Mouse (Mus musculus): ENCODE data around the gene Pax5.

Gene Pax5

GRCm38 (mm10) chr4:44710701-44711097 is 412 bp upstream of the Pax5 start:
- ChIA-PET CTCF (no interaction called here), POLR2A (interaction anchor here in 1 of 4 experiments (0.7 to 4.5 kb wide), 4 partner anchors 8 to 45 kb away, joined by 3 to 20 read pairs (median 10); partner anchors contain the start of gene Zcchc7)

- CTCF ChIA-PET: interaction anchor here in 1 of 4 experiments (0.6 kb wide), 1 partner anchor 145 kb away, joined by 3 read pairs; no protein-coding TSS in a partner anchor
- POLR2A ChIA-PET: no interaction called here
These were observed 1.1 kb downstream of the Pax5 start for GRCm38 (mm10) chr4:44709091-44709695.

- POLR2A ChIA-PET: interaction anchor here in 1 of 4 experiments (1.0 kb wide), 1 partner anchor 48 kb away, joined by 5 read pairs; the partner anchor contains the start of gene Zcchc7
- CTCF ChIA-PET: interaction anchor here in 1 of 4 experiments (0.6 kb wide), 1 partner anchor 50 kb away, joined by 4 read pairs; no protein-coding TSS in a partner anchor
These were observed 2.0 kb downstream of the Pax5 start for GRCm38 (mm10) chr4:44708311-44708710.

GRCm38 (mm10) chr4:44706865-44707264 is 3.4 kb downstream of the Pax5 start:
- CTCF ChIA-PET: no interaction called here
- POLR2A ChIA-PET: interaction anchor here in 2 of 4 experiments (1.3 to 2.9 kb wide), 2 partner anchors 49 kb away, joined by 3 to 9 read pairs; partner anchors contain the start of gene Zcchc7 (in 1 of the 2)

GRCm38 (mm10) chr4:44705967-44706366 is 4.3 kb downstream of the Pax5 start:
- ChIA-PET POLR2A (interaction anchor here in 2 of 4 experiments (0.5 to 2.9 kb wide), 3 partner anchors 50 to 451 kb away, joined by 3 to 9 read pairs (median 3); partner anchors contain the start of gene Zcchc7 (in 1 of the 2)), CTCF (no interaction called here)

GRCm38 (mm10) chr4:44705151-44705550 is 5.1 kb downstream of the Pax5 start:
- CTCF ChIA-PET: no interaction called here
- POLR2A ChIA-PET: interaction anchor here in 2 of 4 experiments (0.5 to 3.6 kb wide), 10 partner anchors 7 to 537 kb away, joined by 3 to 25 read pairs (median 4); partner anchors contain the start of genes Zcchc7 (in 2 of the 2) and Zbtb5 (in 1 of the 2)

- ChIA-PET POLR2A (interaction anchor here in 3 of 4 experiments (0.6 to 3.6 kb wide), 13 partner anchors 8 to 537 kb away, joined by 3 to 25 read pairs (median 4); partner anchors contain the start of genes Zbtb5 (in 2 of the 3) and Zcchc7 (in 2 of the 3)), CTCF (interaction anchor here in 3 of 4 experiments (0.5 to 1.6 kb wide), 6 partner anchors 9 to 1273 kb away, joined by 3 to 9 read pairs (median 3); no protein-coding TSS in a partner anchor)
These were observed 5.9 kb downstream of the Pax5 start for GRCm38 (mm10) chr4:44704369-44704745.

GRCm38 (mm10) chr4:44703686-44704368 is 6.5 kb downstream of the Pax5 start:
- ChIA-PET POLR2A (interaction anchor here in 3 of 4 experiments (0.6 to 3.6 kb wide), 15 partner anchors 8 to 1749 kb away, joined by 3 to 25 read pairs (median 5); partner anchors contain the start of genes Zbtb5 (in 2 of the 3), Zcchc7 (in 2 of the 3) and Pax5 (in 1 of the 3)), CTCF (interaction anchor here in 3 of 4 experiments (0.5 to 1.6 kb wide), 3 partner anchors 9 to 297 kb away, joined by 3 to 9 read pairs (median 5); no protein-coding TSS in a partner anchor)

- ChIA-PET POLR2A (interaction anchor here (0.6 to 3.6 kb wide), 10 partner anchors 9 to 1750 kb away, joined by 3 to 25 read pairs (median 6); partner anchors contain the start of genes Zcchc7 (in 2 of the 4), Pax5 (in 1 of the 4) and Zbtb5 (in 1 of the 4)), CTCF (interaction anchor here in 3 of 4 experiments (0.7 to 1.6 kb wide), 3 partner anchors 10 to 145 kb away, joined by 3 to 9 read pairs (median 5); no protein-coding TSS in a partner anchor)
These were observed 7.2 kb downstream of the Pax5 start for GRCm38 (mm10) chr4:44702891-44703685.

GRCm38 (mm10) chr4:44702011-44702527 is 8.2 kb downstream of the Pax5 start:
- ChIA-PET CTCF (no interaction called here), POLR2A (interaction anchor here in 3 of 4 experiments (1.3 to 3.6 kb wide), 6 partner anchors 10 to 54 kb away, joined by 4 to 25 read pairs (median 9); partner anchors contain the start of genes Zcchc7 (in 2 of the 3) and Pax5 (in 1 of the 3))

GRCm38 (mm10) chr4:44701513-44701912 is 8.8 kb downstream of the Pax5 start:
- ChIA-PET CTCF (interaction anchor here in 1 of 4 experiments (0.7 kb wide), 1 partner anchor 214 kb away, joined by 3 read pairs; no protein-coding TSS in a partner anchor), POLR2A (interaction anchor here in 1 of 4 experiments (1.3 to 2.9 kb wide), 2 partner anchors 11 to 55 kb away, joined by 4 to 20 read pairs; partner anchors contain the start of genes Pax5 and Zcchc7)

- ChIA-PET CTCF (interaction anchor here in 1 of 4 experiments (0.6 kb wide), 1 partner anchor 261 kb away, joined by 6 read pairs; no protein-coding TSS in a partner anchor), POLR2A (interaction anchor here in 2 of 4 experiments (0.6 to 1.3 kb wide), 3 partner anchors 16 to 1467 kb away, joined by 3 to 5 read pairs (median 3); no protein-coding TSS in a partner anchor)
These were observed 13.6 kb downstream of the Pax5 start for GRCm38 (mm10) chr4:44696676-44697075.

- ChIA-PET POLR2A (interaction anchor here in 1 of 4 experiments (0.7 kb wide), 1 partner anchor 235 kb away, joined by 3 read pairs; no protein-coding TSS in a partner anchor), CTCF (no interaction called here)
These were observed 15.9 kb downstream of the Pax5 start for GRCm38 (mm10) chr4:44694369-44694768.

GRCm38 (mm10) chr4:44685582-44685981 is 24.7 kb downstream of the Pax5 start:
- CTCF ChIA-PET: no interaction called here
- POLR2A ChIA-PET: no interaction called here

- CTCF ChIA-PET: interaction anchor here in 1 of 4 experiments (0.6 kb wide), 1 partner anchor 295 kb away, joined by 7 read pairs; no protein-coding TSS in a partner anchor
These were observed 29.9 kb downstream of the Pax5 start for GRCm38 (mm10) chr4:44680242-44680897.

GRCm38 (mm10) chr4:44678641-44679040 is 31.6 kb downstream of the Pax5 start:
- ChIA-PET CTCF (no interaction called here), POLR2A (interaction anchor here in 1 of 4 experiments (1.4 kb wide), 1 partner anchor 11 kb away, joined by 3 read pairs; no protein-coding TSS in a partner anchor)

More at GRCm38 (mm10) chr4:44680242-44680897, 29.9 kb downstream of the Pax5 start:
- POLR2A ChIA-PET: no interaction called here

- ChIA-PET POLR2A (interaction anchor here in 1 of 4 experiments (0.6 to 1.4 kb wide), 2 partner anchors 10 to 142 kb away, joined by 3 read pairs; no protein-coding TSS in a partner anchor), CTCF (interaction anchor here in 1 of 4 experiments (0.8 kb wide), 1 partner anchor 9 kb away, joined by 3 read pairs; no protein-coding TSS in a partner anchor)
These were observed 32.3 kb downstream of the Pax5 start for GRCm38 (mm10) chr4:44678026-44678425.
